Mouse (Mus musculus) thymus, postnatal 0 days (tissue): Measurements from ENCODE around the gene Relch. TPM values are rescaled to one million over a fixed set of nuclear protein-coding genes. Genes with fewer than 3 reads are reported as not detected.
"Not testable (repeated sequence)": the region's sequence is repeated elsewhere in the genome, so short reads cannot be mapped to it uniquely, and the experiment has no call there.

Experiments
- DNase-seq: peaks from one replicate; pipeline ENCODE4 v3.0.0-alpha.2; 2015; ENCODE audit warnings: low spot score
- polyA plus RNA-seq: library from polyadenylated mRNA; unstranded; fragments of >200 nt; fragmentation: Nextera tagmentation; extraction: Ambion mirVana; gene quantifications from 2 replicates; pipeline ENCODE4 v1.2.1, GENCODE M21; 2015

The Relch gene
- 26.7 and 35.0 TPM in 2 replicates for polyA plus RNA-seq

DNA sequence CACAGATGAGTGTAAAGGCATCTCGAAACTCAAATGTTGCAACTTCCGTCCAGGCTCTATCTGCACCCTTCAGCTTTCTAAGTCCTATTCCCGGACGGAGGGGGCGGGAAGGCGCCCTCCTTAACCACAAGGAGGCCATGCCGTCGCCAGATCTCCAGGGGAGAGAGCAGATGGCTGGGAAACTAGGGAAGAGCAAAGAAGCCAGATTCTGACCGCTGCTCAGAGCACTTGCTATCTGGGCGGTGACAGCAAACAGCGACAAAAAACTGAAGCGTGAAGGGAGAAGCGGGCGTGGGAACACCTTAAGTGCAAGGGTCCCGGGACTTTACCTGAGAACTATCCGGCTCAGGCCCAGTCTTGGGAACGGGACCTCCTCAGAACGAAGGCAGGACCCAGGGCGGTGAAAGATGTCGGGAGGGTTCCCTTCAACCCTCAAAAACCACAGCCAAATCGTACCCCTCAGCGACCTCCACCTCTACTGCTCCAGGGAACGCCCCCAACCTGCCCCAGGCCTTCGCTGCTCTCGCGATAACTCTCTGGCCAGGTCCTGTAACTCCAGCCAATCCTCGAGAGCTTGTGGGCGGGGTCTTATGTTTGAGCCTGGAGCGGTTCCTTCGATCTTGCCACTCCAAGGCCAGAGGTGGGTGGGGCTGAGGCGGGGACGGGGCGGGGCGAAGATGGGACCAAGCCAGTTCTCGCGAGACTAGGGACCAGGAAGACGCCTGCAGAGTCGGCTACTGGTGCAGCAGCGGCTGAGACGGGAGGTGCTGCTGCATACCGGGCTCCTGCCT lies at the start of gene Relch, which contains the start of gene Pign:
Relch (plus strand) TSS at position 691 of the 791 bp plus-strand sequence.
Pign (minus strand) TSS at position 507 of the 791 bp plus-strand sequence.
- DNase-seq, result peak; percentile 99

DNA sequence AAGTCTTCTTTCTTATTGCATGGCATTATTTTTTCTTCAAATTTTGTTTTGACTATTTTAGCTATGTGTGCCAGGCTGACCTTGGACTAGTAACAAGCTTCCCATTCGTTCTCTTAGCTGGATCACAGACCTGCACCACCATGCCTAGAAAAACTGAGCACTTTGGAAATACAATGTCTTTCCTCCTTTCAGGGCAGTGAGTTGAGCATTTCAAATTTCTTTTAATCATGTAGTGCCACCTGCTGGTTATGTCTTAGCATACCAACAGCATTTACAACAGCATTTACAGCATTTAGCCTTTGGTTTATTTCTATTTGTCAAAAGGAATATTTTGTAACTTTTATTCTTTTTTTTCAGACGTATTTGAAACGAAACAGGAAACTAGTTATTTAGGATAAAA lies 33.2 kb upstream of the Relch start:
- DNase-seq, result peak; percentile 40

DNA sequence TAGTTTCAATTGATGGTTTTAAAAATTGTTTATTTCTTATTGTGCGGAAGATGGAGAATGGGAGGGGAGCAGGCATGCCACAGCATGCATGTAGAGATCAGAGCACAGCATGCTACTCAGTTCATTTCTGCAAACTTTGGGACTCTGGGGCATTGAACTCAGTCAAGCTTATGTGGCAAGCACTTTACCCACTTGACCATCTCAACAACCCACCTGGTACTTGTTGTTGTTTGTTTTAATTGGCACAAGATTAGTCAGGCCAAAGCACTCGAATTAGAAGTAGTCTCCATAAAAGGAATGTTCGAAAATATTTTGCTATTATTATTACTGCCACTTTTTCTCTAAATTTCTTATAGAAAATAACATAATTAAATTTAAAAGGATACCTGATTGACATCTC lies 19.6 kb upstream of the Relch start:
- DNase-seq, result no peak

DNA sequence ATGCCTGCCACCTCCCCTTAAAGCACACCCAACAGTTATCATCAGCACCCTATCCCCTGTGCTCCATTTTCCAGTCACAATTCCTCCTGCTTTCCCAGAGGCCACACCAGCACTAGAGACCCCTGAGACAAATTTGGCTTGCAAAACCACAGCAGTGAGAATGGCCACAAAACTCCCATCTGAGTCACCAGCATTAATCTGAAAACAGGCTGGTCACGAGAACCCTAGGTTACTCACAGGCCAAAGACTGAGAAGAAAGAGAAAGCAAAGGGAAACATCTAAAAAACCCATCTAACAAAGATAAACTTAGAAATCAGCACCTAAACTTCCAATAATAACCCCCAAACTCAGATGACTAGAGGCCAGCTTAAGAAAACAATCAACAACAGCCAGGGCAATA lies 13.0 kb upstream of the Relch start:
- no peak for DNase-seq

DNA sequence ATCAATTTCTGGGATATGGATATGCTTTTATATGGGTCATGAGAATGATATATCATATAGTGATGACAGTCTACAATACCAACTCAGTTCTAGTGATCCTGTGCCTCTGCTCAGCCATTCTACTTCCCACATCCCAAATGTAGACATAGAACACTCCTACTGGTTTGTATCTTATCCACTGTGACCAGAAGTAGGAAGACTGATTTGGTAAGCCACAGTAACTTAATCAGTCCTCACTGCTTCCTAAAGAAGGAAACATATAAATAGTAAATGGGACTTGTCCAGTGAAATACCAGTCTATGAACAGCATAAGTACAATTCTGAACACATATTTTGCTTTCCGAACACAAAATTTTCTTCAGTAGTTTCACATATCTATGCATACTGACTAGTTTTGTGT lies 9.7 kb upstream of the Relch start:
- DNase-seq, result no peak

DNA sequence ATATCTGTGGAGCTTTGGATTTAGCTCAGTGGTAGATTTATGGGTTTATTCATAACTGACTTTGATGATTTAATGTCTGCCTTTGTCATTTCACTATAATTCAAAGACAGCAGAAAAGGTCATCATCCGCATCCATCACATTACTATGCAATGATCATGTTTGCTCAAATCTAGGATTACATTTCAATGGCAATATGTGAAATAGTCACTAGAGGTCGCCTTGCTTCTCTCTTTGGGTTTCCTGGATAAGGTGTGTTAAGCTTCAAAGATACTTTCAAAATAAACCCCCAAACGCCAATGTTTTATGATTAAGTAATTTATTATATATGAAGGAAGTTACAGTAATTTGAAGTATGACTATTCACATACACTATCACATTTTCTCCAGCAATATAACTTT lies 3.6 kb upstream of the Relch start:
- DNase-seq, result peak; percentile 65

DNA sequence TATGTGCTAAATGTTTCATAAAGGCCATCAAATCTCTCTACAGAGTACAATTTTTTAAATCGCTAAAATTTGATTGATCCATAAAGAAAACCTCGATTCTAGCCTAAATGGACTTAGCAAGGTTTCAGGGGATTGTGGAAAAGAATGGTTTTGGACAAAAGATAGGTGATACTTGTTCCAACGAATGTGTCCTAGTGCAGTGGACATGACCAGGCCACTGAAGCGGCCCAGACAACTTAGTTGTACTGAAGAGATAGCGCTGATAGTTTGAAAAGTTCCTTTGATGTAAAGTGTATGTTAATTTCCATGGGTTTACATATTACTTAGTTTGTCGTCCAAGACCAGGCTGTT lies 866 bp upstream of the Relch start:
- no peak for DNase-seq

DNA sequence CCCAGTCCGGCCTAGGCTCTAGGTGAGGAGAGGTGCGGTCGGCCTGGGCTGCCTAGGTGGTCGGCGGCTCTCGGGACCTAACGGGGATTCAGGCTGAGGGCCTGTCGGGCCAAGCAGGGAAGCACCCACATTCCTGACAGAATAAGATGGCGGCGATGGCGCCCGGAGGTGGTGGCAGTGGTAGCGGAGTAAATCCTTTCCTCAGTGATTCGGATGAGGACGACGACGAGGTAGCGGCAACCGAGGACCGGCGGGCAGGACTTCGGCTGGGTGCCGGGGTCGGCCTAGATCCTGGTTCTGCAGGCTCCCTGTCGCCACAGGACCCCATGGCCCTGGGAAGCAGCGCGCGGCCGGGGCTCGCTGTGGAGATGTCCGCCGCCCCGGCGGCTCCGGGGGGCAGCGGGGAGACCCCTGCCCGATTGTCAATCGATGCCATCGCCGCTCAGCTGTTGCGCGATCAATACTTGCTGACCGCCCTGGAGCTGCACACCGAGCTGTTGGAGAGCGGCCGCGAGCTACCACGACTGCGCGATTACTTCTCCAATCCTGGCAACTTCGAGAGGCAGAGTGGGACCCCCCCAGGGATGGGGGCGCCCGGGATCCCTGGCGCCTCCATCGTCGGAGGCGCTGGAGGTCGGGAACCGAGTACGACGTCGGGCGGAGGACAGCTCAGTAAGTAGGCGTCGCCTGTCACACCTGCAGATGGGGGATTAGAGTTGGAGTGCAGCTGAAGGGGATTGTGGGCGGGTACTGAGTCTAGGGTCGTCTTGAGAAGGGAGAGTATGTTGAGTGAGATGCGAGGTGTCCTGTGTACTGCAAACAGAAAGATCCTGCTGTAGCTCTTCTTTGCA lies 526 bp downstream of the Relch start:
- DNase-seq, result peak; percentile 36

DNA sequence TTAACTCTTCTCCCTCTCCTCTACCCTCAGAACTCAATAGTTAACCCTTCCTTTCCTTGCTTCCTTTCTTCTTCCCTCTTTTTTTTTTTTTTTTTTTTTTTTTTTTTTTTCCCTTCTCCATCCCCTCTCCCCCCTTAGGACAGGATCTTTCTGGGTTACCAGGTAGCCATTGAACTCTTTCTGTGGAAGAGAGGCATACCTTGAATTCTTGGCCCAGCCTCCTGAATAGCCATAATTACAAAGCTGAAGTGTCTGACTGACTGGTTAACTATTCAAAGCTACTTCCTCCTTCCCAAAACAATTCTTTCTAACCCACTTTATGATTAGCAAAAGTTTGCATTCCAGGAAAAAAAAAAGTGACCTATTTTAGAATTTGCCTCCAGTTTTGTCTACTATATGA lies 6.0 kb downstream of the Relch start:
- no peak for DNase-seq

DNA sequence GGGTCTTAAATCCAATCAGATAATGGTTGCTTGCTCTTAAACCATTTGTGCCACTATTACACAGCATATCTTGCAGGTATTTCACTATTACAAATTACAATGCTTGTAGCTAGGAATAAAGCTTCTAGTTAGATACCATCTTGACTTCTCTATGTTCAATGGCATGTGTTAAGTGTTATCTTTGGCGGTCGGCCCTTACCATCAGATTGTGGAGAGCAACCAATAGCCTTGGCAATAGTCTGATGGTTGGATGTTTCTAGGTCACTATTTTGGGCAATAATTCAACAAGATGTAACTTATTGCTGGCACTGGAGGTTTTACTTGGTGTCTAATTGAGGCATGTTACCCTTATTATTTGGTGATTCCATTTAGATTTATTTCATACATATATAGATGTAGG lies 11.1 kb downstream of the Relch start:
- no peak for DNase-seq

DNA sequence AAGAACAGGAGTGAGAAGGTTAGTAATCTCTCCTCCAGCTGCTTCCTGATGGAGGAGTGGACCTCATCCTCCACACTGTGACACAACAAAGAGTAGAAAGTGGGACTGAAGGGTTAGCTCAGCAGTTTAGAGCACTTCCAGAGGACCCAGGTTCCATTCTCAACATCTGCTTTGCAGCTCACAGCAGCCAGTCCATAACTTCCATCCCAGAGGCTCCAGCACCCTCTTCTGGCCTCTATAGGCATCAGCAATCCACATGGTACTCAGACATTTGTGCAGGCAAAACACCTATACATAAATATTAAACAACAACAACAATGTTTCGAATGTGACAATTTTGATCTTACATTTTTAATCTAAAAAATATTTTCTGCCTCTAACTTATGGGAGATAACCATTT lies 16.9 kb downstream of the Relch start:
- peak; percentile 40 for DNase-seq

DNA sequence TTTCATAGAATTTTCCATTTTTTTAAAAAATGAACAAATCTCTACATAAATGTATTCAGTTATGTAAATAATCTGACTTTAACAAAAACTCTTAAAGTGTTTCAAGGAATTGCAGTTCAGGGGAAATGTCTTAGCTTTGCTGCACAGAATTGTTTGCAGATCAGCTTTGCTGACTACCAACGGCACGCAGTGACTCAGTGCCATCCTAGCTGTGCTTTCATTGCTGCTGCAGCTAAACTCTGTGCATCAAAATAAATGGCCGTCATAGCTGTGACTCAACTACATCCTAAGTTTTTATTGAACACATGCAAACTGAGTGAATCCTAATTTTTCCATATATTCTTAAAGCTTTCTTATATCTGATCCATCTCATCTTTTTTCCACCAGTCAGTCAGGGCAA lies 21.8 kb downstream of the Relch start:
- DNase-seq, result no peak

DNA sequence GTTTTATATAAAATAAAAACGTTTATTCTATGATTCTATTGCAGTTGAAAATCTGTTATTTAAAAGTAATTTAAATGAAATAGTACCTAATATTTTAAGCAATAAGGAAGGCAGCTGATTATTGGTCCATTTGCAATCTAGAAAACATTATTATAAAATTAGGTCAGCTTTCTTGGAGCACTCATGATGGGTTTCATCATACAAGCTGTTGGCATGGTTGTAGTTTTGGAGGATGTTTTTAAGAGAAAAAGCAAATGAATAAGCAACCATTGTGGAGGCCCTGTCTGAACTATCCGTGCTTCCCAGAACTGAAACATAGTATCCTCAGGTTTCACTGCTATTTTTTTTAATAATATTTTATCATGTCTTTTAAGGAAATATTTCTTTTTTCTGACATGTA lies 31.9 kb downstream of the Relch start:
- DNase-seq, result no peak

DNA sequence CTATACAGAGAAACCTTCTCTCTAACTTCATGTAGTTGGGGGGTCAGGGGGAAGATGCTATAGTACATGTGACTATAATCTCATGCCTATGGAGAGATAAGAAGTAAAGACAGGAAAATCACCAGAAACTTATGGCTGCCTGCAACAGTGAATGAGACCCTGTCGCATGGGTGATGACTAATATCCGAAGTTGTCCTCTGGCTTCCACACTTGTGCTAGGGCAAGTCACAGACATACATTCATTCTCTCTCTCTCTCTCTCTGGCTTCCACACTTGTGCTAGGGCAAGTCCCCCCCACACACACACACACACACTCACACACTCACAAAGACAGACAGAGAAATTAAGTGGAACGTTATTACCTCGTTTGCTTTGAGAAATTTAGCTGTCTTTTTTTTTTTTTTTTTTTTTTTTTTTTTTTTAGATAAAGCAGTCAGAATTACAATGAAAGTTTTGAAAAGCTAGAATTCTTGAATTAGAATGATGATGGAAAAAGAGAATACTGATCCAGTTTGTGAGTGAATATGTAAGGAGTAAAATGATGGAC lies 37.4 kb downstream of the Relch start:
- no peak for DNase-seq

DNA sequence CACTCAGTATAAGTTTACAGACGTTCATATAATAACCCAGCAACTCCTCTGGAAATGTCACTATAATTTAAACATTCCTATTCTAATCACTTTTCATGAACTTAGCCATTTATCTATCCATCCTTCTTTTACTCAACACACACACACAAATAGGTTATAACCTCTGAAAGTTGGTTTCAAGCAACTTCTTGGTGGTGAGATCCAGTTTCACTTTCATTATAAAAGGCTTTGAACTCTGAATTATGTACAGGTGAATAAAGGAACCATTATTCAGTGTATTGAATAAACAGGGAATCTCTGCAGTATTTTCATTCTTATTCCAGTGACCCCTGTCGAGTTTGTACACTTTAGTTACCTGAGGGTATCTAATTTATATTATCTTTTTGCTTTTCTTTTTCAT lies 45.8 kb downstream of the Relch start:
- no peak for DNase-seq

DNA sequence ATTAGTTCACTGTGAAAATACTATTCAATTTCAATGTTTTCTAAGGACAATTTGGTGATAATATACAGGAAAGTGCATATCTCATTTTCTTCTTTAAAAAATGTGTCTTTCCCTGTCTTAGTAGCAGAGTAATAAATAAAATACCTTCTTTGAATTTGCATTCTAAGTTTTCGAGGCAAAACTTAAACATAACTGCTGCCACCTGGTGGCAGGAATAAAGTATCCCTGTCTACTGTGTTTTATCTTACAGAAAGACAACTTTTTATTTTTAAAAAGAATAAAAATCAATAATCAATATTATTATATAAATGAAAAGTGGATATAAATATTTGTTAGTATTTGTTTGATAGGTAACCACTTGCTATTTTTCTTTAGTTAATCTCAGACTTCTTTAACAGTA lies 47.6 kb downstream of the Relch start:
- peak; percentile 32 for DNase-seq

DNA sequence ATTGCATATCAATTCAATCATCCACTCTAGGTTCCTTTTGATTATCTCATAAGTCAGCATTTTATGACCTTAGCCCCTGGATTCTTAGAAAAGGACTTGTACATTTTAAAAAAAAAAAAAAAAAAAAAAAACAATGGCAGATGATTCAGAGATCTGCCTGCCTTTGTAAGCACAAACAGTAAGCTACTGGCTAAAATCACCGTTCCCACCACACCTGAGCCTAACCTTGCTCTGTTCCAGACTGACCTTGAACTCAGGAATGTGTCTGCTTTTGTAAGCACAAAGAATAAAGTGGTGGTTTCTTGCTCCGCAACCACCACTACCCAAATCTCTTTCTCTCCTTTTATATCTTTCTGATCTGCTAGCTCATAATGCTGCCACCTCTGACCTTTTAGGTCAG lies 49.2 kb downstream of the Relch start:
- DNase-seq, result no peak

DNA sequence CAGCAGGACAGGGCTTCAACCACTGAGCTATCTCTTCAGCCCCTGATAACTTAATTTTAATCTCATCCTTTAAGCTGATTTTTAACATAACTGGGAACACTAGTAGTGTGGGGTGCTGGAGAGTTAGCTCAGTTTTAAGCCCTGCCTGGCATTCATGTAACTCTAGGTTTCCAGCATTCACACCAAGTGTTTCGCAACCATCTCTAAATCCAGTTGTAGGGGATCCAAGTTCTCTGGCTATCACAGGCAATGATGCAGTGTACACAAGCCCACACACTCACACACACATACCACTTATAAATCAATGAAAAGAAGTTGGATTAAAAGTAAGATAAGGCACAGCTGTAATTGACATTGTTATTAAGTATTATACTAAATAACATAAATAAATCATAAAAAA lies 54.7 kb downstream of the Relch start:
- no peak for DNase-seq

DNA sequence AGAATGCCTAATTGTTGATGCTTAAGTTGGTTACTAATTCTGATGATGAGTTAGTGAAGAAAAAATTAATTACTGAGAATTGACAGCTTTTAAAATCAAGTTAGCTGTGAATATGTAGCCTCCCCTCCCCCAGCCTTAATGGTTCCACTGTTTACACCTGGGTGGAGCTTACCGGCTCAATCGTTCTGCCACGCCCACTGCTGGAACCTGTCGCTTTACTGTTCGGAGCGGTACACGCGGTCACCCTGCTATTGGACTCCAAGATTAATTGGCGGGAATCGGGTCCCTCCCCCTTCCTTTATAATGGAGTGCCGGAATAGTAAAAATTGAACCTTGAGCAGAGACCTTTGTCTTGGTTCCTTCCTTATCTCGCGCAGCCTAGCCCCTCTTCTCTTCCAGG lies 65.6 kb downstream of the Relch start:
- DNase-seq, result not testable (repeated sequence)

DNA sequence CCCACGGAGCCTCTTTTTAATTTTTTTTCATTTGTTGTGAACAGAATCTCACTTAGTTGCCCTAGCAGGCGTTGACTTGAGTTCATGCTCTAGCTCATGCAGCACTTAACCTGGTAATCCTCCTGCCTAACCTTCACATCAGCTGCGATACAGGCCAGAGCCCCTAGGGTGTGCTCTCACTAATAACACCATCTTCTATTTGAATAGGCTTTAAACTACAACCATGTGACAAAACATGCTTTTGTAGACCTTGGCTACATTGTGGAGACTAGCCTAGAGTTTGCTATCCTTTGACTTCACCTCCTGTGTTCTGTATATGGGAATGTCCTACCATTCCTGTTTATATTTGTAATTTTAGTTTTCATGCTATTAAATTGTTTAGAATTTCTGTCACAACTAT lies 71.7 kb downstream of the Relch start:
- DNase-seq, result no peak

DNA sequence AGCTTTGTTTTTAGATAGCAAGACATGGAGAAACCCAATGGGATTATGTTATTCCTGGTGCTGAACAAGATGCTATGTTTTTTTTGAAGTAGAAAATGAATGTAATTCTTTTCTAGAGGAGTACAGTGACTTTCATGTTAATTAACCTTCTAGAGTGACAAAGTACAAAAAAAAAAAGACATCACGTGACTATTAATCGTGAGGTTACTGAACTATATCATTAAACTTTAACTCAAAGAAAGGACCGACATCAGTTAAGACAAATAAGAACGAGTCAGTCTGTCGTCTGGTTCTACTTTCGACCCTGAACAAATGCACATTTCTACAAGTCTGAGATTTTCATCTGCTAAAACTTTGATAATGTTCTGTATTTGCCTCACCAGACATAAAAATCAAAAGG lies 74.7 kb downstream of the Relch start:
- no peak for DNase-seq

DNA sequence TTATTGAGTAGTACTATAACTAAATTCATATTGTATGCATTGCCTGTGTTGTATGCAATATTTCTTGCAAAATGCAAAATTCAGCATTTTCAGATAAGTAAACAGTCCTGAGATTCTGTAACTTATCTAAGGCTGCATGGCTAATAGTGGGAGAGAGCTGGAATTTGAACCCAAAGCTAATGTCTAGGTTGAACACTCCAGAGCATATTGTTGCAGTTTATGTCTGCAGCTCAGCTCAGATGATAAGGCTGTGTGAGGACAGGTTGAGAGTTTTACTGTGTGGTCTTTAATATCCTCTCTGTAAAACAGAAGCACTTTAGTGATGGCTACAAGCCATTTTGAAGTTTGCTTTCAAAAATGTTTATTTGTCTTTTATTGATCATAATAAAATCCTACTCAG lies 75.8 kb downstream of the Relch start:
- no peak for DNase-seq
